Mouse (Mus musculus): ENCODE measurements at regions not wholly inside any gene's neighbourhood (a gene's known extent, or its start where the extent isn't known, plus 50 kb on each side); places are given as distances from the start of the nearest gene placed in this dataset.

GRCm38 (mm10) chr14:73730796-73731195 lies 69.8 kb downstream of the Gm21750 start:
- Histone ChIP-seq H3K27ac (ENCODE audit: insufficient read depth, low read length) (no peak overlapping the region), H3K4me3 (ENCODE audit: insufficient read depth, low read length) (no peak overlapping the region), H3K4me1 (ENCODE audit: control insufficient read depth, insufficient read depth, low read length) (no peaks in the 10 kb centered on the region)
- TF ChIP-seq CTCF (IDR thresholded peaks at IDR 0.05; ENCODE audit: borderline replicate concordance, insufficient read depth, low read length) (no peak), POLR2A (IDR thresholded peaks at IDR 0.05; ENCODE audit: low read depth, low read length) (no peak)

GRCm38 (mm10) chr14:73732161-73732560 lies 71.1 kb downstream of the Gm21750 start:
- Histone ChIP-seq H3K27ac (ENCODE audit: insufficient read depth, low read length) (no peak overlapping the region), H3K4me1 (ENCODE audit: control insufficient read depth, insufficient read depth, low read length) (no peaks in the 10 kb centered on the region), H3K4me3 (ENCODE audit: insufficient read depth, low read length) (no peak overlapping the region)
- TF ChIP-seq CTCF (IDR thresholded peaks at IDR 0.05; ENCODE audit: borderline replicate concordance, insufficient read depth, low read length) (no peak), POLR2A (IDR thresholded peaks at IDR 0.05; ENCODE audit: low read depth, low read length) (no peak)

DNA sequence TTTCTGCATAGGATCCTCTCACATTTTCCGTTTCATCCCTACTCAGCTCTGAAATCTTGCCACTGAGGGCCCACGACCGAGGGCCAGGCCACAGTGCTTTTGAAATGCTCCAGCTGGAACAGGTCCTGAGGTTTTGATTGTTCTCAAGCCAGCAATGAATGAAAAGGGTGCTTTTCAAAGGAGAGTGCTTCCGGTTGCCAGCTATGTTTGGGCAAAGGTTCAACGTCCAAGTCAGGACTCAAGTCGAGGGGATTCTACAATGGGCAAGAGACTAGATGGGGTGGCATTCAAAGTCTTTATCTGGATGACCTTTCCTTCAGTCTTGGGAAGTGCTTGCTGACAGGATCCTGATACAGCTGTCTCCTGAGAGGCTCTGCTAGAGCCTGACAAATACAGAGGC lies 89.8 kb downstream of the Gm21750 start:
- Histone ChIP-seq H3K4me1 (ENCODE audit: control insufficient read depth, insufficient read depth, low read length) (no peaks in the 10 kb centered on the region), H3K4me3 (ENCODE audit: insufficient read depth, low read length) (no peak overlapping the region), H3K27ac (ENCODE audit: insufficient read depth, low read length) (no peak overlapping the region)
- no peak for TF ChIP-seq CTCF (IDR thresholded peaks at IDR 0.05; ENCODE audit: borderline replicate concordance, insufficient read depth, low read length)
- no peak for TF ChIP-seq POLR2A (IDR thresholded peaks at IDR 0.05; ENCODE audit: low read depth, low read length)

DNA sequence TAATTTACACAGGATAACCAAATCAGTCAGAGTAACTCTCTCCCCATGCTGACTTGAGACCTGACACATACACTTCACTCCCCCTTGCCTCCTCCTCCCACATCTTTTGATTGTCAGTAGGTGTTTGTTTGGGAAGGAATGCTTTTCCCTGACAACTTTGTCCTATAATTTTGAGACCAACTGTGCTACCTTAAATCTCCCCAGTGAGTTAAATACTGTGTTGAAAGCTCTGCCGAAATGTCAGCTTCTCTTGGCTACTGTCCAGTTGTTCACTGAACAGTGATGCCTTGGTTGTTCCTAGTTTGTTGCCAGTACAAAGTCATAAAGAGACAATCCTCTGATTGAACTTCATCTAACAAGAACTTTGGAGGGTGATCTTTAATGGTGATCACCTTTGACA lies 99.0 kb downstream of the Gm21750 start:
- Histone ChIP-seq H3K27ac (ENCODE audit: insufficient read depth, low read length) (no peak overlapping the region), H3K4me3 (ENCODE audit: insufficient read depth, low read length) (no peak overlapping the region), H3K4me1 (ENCODE audit: control insufficient read depth, insufficient read depth, low read length) (no peaks in the 10 kb centered on the region)
- TF ChIP-seq CTCF (IDR thresholded peaks at IDR 0.05; ENCODE audit: borderline replicate concordance, insufficient read depth, low read length) (no peak), POLR2A (IDR thresholded peaks at IDR 0.05; ENCODE audit: low read depth, low read length) (no peak)

GRCm38 (mm10) chr14:73772964-73773363 lies 111.9 kb downstream of the Gm21750 start:
- no peak overlapping the region for H3K4me3 ChIP-seq (ENCODE audit: insufficient read depth, low read length)
- TF ChIP-seq CTCF (IDR thresholded peaks at IDR 0.05; ENCODE audit: borderline replicate concordance, insufficient read depth, low read length) (no peak), POLR2A (IDR thresholded peaks at IDR 0.05; ENCODE audit: low read depth, low read length) (no peak)
- no peaks in the 10 kb centered on the region for H3K4me1 ChIP-seq (ENCODE audit: control insufficient read depth, insufficient read depth, low read length)
- H3K27ac ChIP-seq (ENCODE audit: insufficient read depth, low read length), result no peak overlapping the region

DNA sequence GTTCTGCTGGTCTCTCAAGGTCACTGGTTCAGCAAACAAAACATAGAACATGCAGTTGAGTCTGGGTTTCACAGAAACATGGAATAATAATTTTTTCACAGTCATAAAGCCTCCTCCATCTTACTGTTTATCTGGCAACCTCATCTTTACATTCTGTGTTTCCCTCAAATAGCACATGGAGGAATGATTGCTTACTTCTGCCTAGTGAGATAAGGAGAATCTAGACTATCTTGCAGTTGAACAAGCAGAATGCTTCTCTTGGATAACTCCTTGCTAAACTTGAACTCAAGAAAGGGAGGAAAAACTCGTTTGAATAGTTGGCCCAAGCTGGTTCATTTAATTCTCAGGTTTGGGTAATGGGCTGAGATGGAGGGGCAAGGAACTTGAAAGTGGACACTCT lies 112.8 kb downstream of the Gm21750 start:
- Histone ChIP-seq H3K4me1 (ENCODE audit: control insufficient read depth, insufficient read depth, low read length) (no peaks in the 10 kb centered on the region), H3K27ac (ENCODE audit: insufficient read depth, low read length) (no peak overlapping the region), H3K4me3 (ENCODE audit: insufficient read depth, low read length) (no peak overlapping the region)
- no peak for TF ChIP-seq POLR2A (IDR thresholded peaks at IDR 0.05; ENCODE audit: low read depth, low read length)
- TF ChIP-seq CTCF (IDR thresholded peaks at IDR 0.05; ENCODE audit: borderline replicate concordance, insufficient read depth, low read length), result no peak

DNA sequence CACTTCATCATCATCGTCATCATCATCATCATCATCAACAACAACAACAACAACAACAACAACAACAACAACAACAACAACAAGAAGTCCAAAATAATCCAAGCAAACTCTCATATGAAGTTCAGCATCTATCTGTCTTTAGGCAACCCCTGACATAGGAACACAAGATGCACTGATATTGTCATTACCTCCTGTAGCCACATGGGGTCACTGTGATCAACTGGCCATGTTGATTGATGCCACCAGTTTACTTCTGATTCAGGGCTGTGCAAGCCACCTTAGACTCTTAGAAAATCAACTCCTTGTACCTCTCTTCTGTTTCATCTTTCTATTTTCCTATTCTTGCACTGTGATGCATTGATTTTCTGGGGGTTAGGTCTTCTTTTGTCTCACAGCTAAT lies 115.0 kb downstream of the Gm21750 start:
- Histone ChIP-seq H3K4me1 (ENCODE audit: control insufficient read depth, insufficient read depth, low read length) (no peaks in the 10 kb centered on the region), H3K4me3 (ENCODE audit: insufficient read depth, low read length) (no peak overlapping the region), H3K27ac (ENCODE audit: insufficient read depth, low read length) (no peak overlapping the region)
- no peak for TF ChIP-seq POLR2A (IDR thresholded peaks at IDR 0.05; ENCODE audit: low read depth, low read length)
- no peak for TF ChIP-seq CTCF (IDR thresholded peaks at IDR 0.05; ENCODE audit: borderline replicate concordance, insufficient read depth, low read length)

DNA sequence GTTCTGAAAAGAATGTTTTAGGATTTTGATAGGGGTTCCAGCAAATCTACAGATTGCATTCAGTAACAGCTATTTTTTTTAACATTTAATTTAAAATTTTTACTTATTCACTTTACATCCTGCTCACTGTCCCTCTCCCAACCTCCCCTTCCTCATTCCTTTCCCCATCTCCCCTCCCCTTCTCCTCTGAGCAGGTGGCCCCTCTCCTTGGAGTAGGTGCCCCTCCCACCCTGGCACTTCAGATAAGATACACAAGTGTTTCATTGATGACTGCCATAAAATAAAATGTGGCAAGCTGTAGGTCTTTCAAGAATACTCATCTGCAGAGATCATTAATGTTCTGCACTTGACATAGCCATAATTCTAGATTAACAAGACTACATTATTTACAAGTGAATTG lies 146.1 kb downstream of the Gm21750 start:
- H3K27ac ChIP-seq (ENCODE audit: insufficient read depth, low read length), result no peak overlapping the region
- TF ChIP-seq POLR2A (IDR thresholded peaks at IDR 0.05; ENCODE audit: low read depth, low read length) (no peak), CTCF (IDR thresholded peaks at IDR 0.05; ENCODE audit: borderline replicate concordance, insufficient read depth, low read length) (no peak)
- no peaks in the 10 kb centered on the region for H3K4me1 ChIP-seq (ENCODE audit: control insufficient read depth, insufficient read depth, low read length)
- no peak overlapping the region for H3K4me3 ChIP-seq (ENCODE audit: insufficient read depth, low read length)

DNA sequence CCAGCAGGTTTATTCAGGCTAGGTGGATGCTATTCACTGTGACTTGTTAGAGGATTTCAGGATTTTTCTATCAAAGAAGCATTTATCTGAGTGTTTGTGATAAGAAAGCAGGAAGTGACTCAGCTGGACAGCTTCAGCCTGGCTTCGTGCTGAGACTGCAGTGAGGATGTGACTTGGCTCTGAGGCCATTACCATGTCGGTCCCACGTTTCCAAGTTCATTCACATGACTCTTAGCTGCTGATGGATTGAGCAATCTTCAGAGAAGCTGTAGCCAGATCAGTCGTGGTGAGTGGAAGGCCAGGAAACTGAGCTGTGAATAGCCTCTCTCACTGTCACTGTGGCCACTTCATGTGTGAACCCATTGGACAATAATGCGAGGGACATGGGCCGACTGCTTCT lies 177.9 kb downstream of the Gm21750 start:
- Histone ChIP-seq H3K4me3 (ENCODE audit: insufficient read depth, low read length) (no peak overlapping the region), H3K4me1 (ENCODE audit: control insufficient read depth, insufficient read depth, low read length) (peaks cover 3% of the 10 kb centered on the region; the same call in 1 of the 2 replicates), H3K27ac (ENCODE audit: insufficient read depth, low read length) (peak overlapping the region; percentile 42; the same call in 1 of the 2 replicates)
- TF ChIP-seq CTCF (IDR thresholded peaks at IDR 0.05; ENCODE audit: borderline replicate concordance, insufficient read depth, low read length) (no peak), POLR2A (IDR thresholded peaks at IDR 0.05; ENCODE audit: low read depth, low read length) (no peak)

DNA sequence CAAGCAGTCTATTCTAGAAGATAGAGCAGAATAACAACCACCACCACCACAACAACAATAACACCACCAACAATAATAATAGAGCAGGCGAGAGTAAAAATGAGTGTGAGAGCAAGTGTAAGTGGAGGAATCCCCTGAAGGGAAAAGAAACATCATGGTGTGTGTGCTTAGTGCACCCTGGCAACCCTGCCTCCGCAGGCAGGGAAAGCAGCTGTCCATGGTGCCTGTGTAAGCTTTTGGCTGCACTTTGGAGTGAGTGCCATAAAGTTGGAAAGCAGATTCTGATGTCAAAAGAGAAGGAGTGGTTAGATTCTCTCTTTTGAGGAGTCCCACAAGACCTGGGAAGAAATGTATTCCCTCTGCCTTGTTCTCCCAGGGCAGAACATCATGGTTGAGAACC lies 200.8 kb downstream of the Gm21750 start:
- H3K27ac ChIP-seq (ENCODE audit: insufficient read depth, low read length), result no peak overlapping the region
- no peak for TF ChIP-seq POLR2A (IDR thresholded peaks at IDR 0.05; ENCODE audit: low read depth, low read length)
- no peak for TF ChIP-seq CTCF (IDR thresholded peaks at IDR 0.05; ENCODE audit: borderline replicate concordance, insufficient read depth, low read length)
- no peak overlapping the region for H3K4me3 ChIP-seq (ENCODE audit: insufficient read depth, low read length)
- H3K4me1 ChIP-seq (ENCODE audit: control insufficient read depth, insufficient read depth, low read length), result no peaks in the 10 kb centered on the region

GRCm38 (mm10) chr14:73874337-73874736 lies 213.3 kb downstream of the Gm21750 start:
- Histone ChIP-seq H3K4me3 (ENCODE audit: insufficient read depth, low read length) (no peak overlapping the region), H3K27ac (ENCODE audit: insufficient read depth, low read length) (no peak overlapping the region), H3K4me1 (ENCODE audit: control insufficient read depth, insufficient read depth, low read length) (0 out of 2 replicates have a peak, but pooled peaks cover 2% of the 10 kb centered on the region)
- TF ChIP-seq CTCF (IDR thresholded peaks at IDR 0.05; ENCODE audit: borderline replicate concordance, insufficient read depth, low read length) (no peak), POLR2A (IDR thresholded peaks at IDR 0.05; ENCODE audit: low read depth, low read length) (no peak)

All from embryonic fibroblast, embryonic 13.5 days (primary cell).